Mouse (Mus musculus) intestine, postnatal 0 days (tissue): ENCODE results near the gene Art3. TPM values are rescaled to one million over a fixed set of nuclear protein-coding genes. Genes with fewer than 3 reads are reported as not detected.

Experiments
- ATAC-seq: fragments of 200-750 bp; cut with Nextera tagmentation; 2 replicates; pipeline ENCODE4 v1.8.0; 2017; ENCODE audit warnings: mild to moderate bottlenecking, moderate TSS enrichment, moderate library complexity
- H3K27ac ChIP-seq: fragments of 300-500 bp; sonication (generic); 2 replicates; pipeline ENCODE4 v1.5.1; 2014; ENCODE audit warnings: mild to moderate bottlenecking, low read depth, low read length, moderate library complexity
- H3K27me3 ChIP-seq: fragments of 300-500 bp; sonication (generic); replicated peaks from 2 replicates; pipeline ENCODE4 v1.6.1; 2014; ENCODE audit warnings: low read length, mixed read lengths; ENCODE audit not compliant: control insufficient read depth, insufficient read depth
- H3K36me3 ChIP-seq: fragments of 300-500 bp; sonication (generic); 2 replicates; pipeline ENCODE4 v1.6.1; 2014; ENCODE audit warnings: mild to moderate bottlenecking, moderate library complexity; ENCODE audit not compliant: control insufficient read depth, insufficient read depth
- H3K4me1 ChIP-seq: fragments of 300-500 bp; sonication (generic); replicated peaks from 2 replicates; pipeline ENCODE4 v1.6.1; 2014; ENCODE audit warnings: antibody characterized with exemption, low read length, mixed read lengths; ENCODE audit not compliant: control insufficient read depth, insufficient read depth
- H3K4me2 ChIP-seq: fragments of 300-500 bp; sonication (generic); replicated peaks from 2 replicates; pipeline ENCODE4 v1.6.1; 2014; ENCODE audit warnings: low read depth, mild to moderate bottlenecking, moderate library complexity
- H3K4me3 ChIP-seq: fragments of 300-500 bp; sonication (generic); 2 replicates; pipeline ENCODE4 v1.5.1; 2014; ENCODE audit warnings: low read depth, low read length
- H3K9ac ChIP-seq: fragments of 300-500 bp; sonication (generic); 2 replicates; pipeline ENCODE4 v1.6.1; 2014; ENCODE audit warnings: mild to moderate bottlenecking, low read depth, low read length
- H3K9me3 ChIP-seq: fragments of 300-500 bp; sonication (generic); 2 replicates; pipeline ENCODE4 v1.6.1; 2016; ENCODE audit warnings: mixed run types; ENCODE audit not compliant: control insufficient read depth
- CTCF ChIP-seq: sonication (generic); IDR thresholded peaks from 2 replicates; pipeline ENCODE4 v1.5.1; 2016; ENCODE audit warnings: low read depth, mild to moderate bottlenecking, control low read depth, antibody characterized with exemption, moderate library complexity
- WGBS: fragments of 180-500 bp; shearing (Covaris S2); extraction: QIAGEN DNeasy Blood & Tissue Kit; methylation state at CpG from one replicate; pipeline ENCODE4 v1.1.7; 2014; 5-methylcytosine and 5-hydroxymethylcytosine counted together
- polyA plus RNA-seq: library from polyadenylated mRNA; unstranded; fragments of >200 nt; fragmentation: Nextera tagmentation; extraction: Ambion mirVana; gene quantifications from 2 replicates; pipeline ENCODE4 v1.2.1, GENCODE M21; 2015

The Art3 gene
- polyA plus RNA-seq, 1 experiment from 2014 or later: 12.7 TPM

DNA sequence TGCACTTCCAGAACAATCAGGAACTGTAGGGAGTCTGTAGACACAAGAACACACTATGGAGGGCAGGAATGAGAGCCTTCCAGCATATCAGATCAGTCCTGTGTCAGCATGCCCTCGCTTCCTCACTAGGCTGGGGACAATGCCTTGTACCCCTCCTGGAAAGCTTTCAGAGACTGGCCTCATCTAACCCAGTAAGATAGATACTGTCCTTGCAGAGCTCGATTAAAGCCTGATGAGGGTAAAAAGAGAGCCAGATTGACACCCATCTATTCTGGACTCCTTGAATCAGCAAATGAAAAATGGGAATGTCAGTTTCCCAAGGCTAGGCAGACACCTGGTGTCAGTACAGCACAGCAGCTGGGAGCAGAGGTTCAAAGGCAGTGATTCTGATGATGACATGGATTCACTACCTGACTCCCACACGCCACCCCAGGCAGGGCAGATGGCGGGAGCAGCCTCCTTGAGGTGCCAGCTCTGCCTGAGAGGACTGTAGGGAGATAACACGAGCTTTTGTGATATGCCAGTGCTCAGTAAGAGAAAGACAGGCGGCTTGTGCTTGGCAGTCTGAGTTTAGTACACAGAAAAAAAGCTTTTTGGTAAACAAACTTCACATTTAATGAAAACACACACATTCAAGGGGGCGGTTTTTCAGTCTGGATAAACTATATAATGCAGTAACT is 80.0 kb downstream of the Art3 start:
- no peak for TF ChIP-seq CTCF
- Histone ChIP-seq H3K9me3 (no peaks in the 10 kb centered on the region), H3K4me3 (no peak overlapping the region), H3K4me2 (no peak overlapping the region), H3K9ac (no peak overlapping the region), H3K36me3 (peaks cover 21% of the 10 kb centered on the region), H3K27ac (no peak overlapping the region), H3K27me3 (no peaks in the 10 kb centered on the region), H3K4me1 (no peaks in the 10 kb centered on the region)
- WGBS: 69% methylated on average over 7 of the region's 7 CpGs
- ATAC-seq: no peak

DNA sequence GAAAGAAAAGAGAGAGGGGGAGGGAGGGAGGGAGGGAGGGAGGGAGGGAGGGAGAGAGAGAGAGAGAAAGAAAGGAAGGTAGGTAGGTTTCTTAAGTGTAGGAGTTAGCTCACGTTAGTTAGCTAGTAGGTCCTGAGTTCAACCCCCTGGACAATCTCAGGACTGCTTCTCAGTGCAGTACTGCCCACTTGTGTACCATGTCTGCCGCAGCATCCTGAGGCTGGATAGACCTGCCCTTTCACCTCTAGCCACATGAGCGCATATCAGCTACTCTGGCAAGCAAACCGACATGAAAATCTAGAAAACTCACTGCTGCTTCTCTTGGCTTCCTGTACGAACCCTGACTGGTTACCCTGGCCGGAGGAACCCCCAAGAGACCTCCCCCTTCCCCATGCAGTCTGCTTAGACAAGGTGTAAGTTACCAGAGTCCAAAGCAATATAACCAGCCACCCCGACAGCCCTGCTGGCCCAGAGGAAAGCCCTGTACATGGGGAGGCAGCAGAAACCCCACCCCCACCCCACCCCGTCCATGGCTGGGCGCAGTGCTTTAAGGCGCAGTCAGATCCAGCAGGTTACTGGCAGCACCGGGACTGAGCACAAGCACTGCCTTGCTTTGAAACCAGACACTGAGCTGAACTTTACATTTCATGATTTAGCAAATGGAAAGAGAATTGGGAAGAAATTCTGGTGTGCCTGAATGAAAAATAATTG is 81.8 kb downstream of the Art3 start:
- H3K4me2 ChIP-seq: no peak overlapping the region
- no peaks in the 10 kb centered on the region for H3K27me3 ChIP-seq
- H3K9ac ChIP-seq: no peak overlapping the region
- H3K4me3 ChIP-seq: no peak overlapping the region
- H3K27ac ChIP-seq: no peak overlapping the region
- no peaks in the 10 kb centered on the region for H3K9me3 ChIP-seq
- peaks cover 37% of the 10 kb centered on the region for H3K36me3 ChIP-seq
- no peaks in the 10 kb centered on the region for H3K4me1 ChIP-seq
- no peak for ATAC-seq
- no peak for TF ChIP-seq CTCF
- 87% methylated on average over 11 of the region's 11 CpGs for WGBS

- Histone ChIP-seq H3K4me3 (no peak overlapping the region), H3K4me2 (no peak overlapping the region), H3K27me3 (no peaks in the 10 kb centered on the region), H3K9me3 (no peaks in the 10 kb centered on the region), H3K36me3 (peaks cover 41% of the 10 kb centered on the region), H3K4me1 (no peaks in the 10 kb centered on the region), H3K27ac (no peak overlapping the region), H3K9ac (no peak overlapping the region)
- no peak for ATAC-seq
- no peak for TF ChIP-seq CTCF
- 80% methylated on average over 8 of the region's 8 CpGs for WGBS
These were observed 82.4 kb downstream of the Art3 start for GRCm38 (mm10) chr5:92413982-92414375.

DNA sequence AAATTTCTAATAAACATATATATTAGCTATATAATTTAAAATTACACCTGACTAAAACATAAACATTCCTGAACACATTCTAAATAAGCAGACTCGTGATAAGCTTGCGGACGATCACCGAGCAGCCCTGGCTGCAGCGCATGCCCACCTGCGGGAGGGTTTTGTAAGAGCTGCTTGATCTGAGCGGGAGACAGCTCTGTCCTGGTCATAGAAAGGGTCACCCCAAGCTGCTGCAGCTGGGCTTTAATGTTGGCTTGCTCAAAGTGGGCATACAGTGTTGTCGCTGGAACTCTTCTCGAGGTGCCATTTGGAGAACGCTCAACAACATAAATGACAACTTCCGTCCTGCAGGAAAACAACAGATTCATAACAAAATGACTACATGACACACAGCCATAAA is 92.5 kb downstream of the Art3 start:
- Histone ChIP-seq H3K27me3 (no peaks in the 10 kb centered on the region), H3K9ac (no peak overlapping the region), H3K4me3 (no peak overlapping the region), H3K4me2 (no peak overlapping the region), H3K9me3 (no peaks in the 10 kb centered on the region), H3K36me3 (peaks cover 64% of the 10 kb centered on the region), H3K4me1 (no peaks in the 10 kb centered on the region), H3K27ac (no peak overlapping the region)
- 92% methylated on average over 11 of the region's 11 CpGs for WGBS
- no peak for ATAC-seq
- TF ChIP-seq CTCF: no peak

DNA sequence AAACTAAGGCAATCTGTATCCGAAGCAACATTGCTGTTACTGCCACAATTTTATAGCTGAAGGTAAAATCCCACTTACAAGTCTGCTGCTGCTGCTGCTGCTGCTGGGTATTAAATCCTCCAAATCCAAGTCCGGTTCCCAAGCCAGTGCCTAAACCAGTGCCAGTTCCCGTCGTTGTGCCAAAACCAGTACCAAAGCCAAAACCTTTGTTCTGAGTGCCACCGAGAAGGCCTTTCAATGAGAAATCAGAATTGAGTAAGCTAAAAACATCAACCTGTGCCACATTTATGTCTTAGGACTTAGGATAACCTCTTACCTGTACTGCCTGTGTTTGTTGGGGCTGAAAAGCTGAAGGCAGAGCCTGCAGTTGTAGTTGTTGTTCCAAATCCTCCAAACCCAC is 99.1 kb downstream of the Art3 start:
- no peaks in the 10 kb centered on the region for H3K27me3 ChIP-seq
- H3K27ac ChIP-seq: no peak overlapping the region
- 82% methylated on average over 5 of the region's 5 CpGs for WGBS
- no peak overlapping the region for H3K9ac ChIP-seq
- TF ChIP-seq CTCF: no peak
- H3K4me1 ChIP-seq: no peaks in the 10 kb centered on the region
- H3K9me3 ChIP-seq: no peaks in the 10 kb centered on the region
- ATAC-seq: no peak
- no peak overlapping the region for H3K4me3 ChIP-seq
- no peak overlapping the region for H3K4me2 ChIP-seq
- peaks cover 28% of the 10 kb centered on the region for H3K36me3 ChIP-seq

DNA sequence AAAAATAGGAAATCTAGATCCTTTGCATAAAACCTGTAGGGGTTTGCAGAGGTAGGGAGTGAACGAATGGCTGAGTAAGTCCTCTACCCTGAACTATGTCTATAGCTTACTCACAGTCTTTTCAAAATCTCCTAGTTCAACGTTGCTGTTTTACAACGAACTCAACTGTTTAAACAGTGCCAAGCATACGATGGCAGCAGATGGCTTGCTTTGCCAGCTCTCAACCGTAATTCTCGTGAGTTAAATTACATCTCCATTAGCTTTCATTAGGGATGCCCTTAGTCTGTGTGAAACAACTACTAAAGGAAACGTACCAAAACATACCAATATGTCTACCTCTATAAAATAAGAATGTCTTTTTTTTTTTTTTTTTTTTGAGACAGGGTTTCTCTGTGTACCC is 100.0 kb downstream of the Art3 start:
- Histone ChIP-seq H3K27ac (no peak overlapping the region), H3K9me3 (no peaks in the 10 kb centered on the region), H3K27me3 (no peaks in the 10 kb centered on the region), H3K4me1 (no peaks in the 10 kb centered on the region), H3K4me3 (no peak overlapping the region), H3K4me2 (no peak overlapping the region), H3K36me3 (peaks cover 28% of the 10 kb centered on the region), H3K9ac (no peak overlapping the region)
- no peak for ATAC-seq
- WGBS: 75% methylated on average over 7 of the region's 7 CpGs
- TF ChIP-seq CTCF: no peak
